Mouse (Mus musculus) kidney, postnatal 14 days (tissue): ENCODE data around the gene Mas1.

ENCODE experiments used
- DNase-seq: peaks from one replicate; pipeline ENCODE4 v3.0.0; 2022; ENCODE audit warnings: mixed read lengths

Gene Mas1

GRCm38 (mm10) chr17:12815885-12816284 is 52.1 kb downstream of the Mas1 start:
- no peak for DNase-seq

- DNase-seq = no peak
Measured at GRCm38 (mm10) chr17:12814502-12814901, 53.4 kb downstream of the Mas1 start.

- DNase-seq = no peak
Measured at GRCm38 (mm10) chr17:12810973-12811303, 57.0 kb downstream of the Mas1 start.

GRCm38 (mm10) chr17:12810103-12810972 is 57.6 kb downstream of the Mas1 start:
- peak; percentile 82 for DNase-seq

- no peak for DNase-seq
Measured at GRCm38 (mm10) chr17:12808851-12809250, 59.1 kb downstream of the Mas1 start.

GRCm38 (mm10) chr17:12804584-12805445 is 63.1 kb downstream of the Mas1 start:
- no peak for DNase-seq

GRCm38 (mm10) chr17:12801861-12802540 is 65.9 kb downstream of the Mas1 start:
- DNase-seq = peak; percentile 45

GRCm38 (mm10) chr17:12799368-12800275 is 68.3 kb downstream of the Mas1 start:
- DNase-seq = peak; percentile 26

- no peak for DNase-seq
Measured at GRCm38 (mm10) chr17:12798571-12798970, 69.4 kb downstream of the Mas1 start.

GRCm38 (mm10) chr17:12797427-12798029 is 70.4 kb downstream of the Mas1 start:
- no peak for DNase-seq

GRCm38 (mm10) chr17:12796633-12797032 is 71.3 kb downstream of the Mas1 start:
- DNase-seq = no peak

GRCm38 (mm10) chr17:12793660-12794406 is 74.1 kb downstream of the Mas1 start:
- DNase-seq = peak; percentile 80

- peak; percentile 82 for DNase-seq
Measured at GRCm38 (mm10) chr17:12792422-12793206, 75.3 kb downstream of the Mas1 start.

- peak; percentile 44 for DNase-seq
Measured at GRCm38 (mm10) chr17:12791420-12791819, 76.5 kb downstream of the Mas1 start.

- no peak for DNase-seq
Measured at GRCm38 (mm10) chr17:12791079-12791406, 76.9 kb downstream of the Mas1 start.
